Mouse (Mus musculus): Measurements from ENCODE around the gene Gm4707. TPM values are rescaled to one million over a fixed set of nuclear protein-coding genes. Genes with fewer than 3 reads are reported as not detected.
"Not testable (repeated sequence)": the region's sequence is repeated elsewhere in the genome, so short reads cannot be mapped to it uniquely, and the experiment has no call there.

Gm4707 gene
- polyA plus RNA-seq, 1 experiment from 2014 or later, result 1.5 TPM

DNA sequence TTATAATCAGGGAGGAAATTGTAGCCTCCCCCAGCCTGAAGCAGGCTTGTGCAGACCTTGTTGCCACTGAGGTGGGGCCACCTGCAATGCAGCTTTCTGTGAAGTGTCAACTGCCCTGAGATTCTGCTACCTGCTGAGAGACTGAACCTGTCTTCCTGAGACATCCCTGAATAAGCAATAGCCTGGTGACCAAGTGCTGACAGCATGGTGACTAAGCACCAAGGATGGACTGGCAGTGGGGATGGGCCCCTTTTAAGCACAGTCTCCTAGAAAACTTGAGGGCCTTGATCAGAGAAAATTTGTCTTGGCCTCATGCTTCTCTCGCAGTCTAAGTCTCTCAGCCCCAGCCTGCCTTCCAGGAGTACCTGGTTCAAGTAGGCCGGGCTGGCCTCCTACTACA, 37.2 kb downstream of the Gm4707 start:
- not testable (repeated sequence) for H3K4me2 ChIP-seq (ENCODE audit: low read depth, low read length); H3K27me3 ChIP-seq (ENCODE audit: control insufficient read depth, insufficient read depth, low read length); DNase-seq (ENCODE audit: low spot score); H3K9ac ChIP-seq (replicated peaks; ENCODE audit: low read length); H3K27ac ChIP-seq (replicated peaks; ENCODE audit: low read depth, low read length); H3K4me3 ChIP-seq (ENCODE audit: low read depth, low read length); H3K4me1 ChIP-seq (ENCODE audit: control insufficient read depth, insufficient read depth, low read length); ATAC-seq (replicated peaks; ENCODE audit: insufficient number of reproducible peaks, low FRiP score, low TSS enrichment, low read depth); H3K9me3 ChIP-seq (replicated peaks; ENCODE audit: control insufficient read depth, low read length)
- WGBS, result 96% methylated on average over 2 of the region's 2 CpGs
- H3K36me3 ChIP-seq (replicated peaks; ENCODE audit: control insufficient read depth, insufficient read depth, low read depth, low read length), result peaks cover 16% of the 10 kb centered on the region

DNA sequence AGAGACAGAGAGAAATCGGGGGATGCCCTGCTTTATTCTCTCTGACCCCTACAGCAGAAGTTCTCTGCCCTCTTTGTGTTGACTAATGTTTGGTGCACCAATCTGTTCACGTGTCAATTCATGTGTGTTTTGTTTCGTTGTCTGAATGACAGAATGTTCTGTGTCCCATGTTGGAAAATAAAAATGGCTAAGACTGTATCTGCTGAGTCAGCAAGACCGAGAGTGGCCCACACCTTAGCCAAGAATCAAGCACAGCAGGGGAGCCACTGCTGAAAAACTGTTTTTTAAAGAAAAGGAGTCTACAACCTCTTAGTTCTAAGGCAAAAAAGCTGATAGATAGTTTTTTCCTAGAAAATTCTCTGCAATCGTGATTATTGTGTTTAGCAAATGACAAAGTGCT, 40.3 kb downstream of the Gm4707 start:
- not testable (repeated sequence) for H3K9me3 ChIP-seq (replicated peaks; ENCODE audit: control insufficient read depth, low read length); H3K9ac ChIP-seq (replicated peaks; ENCODE audit: low read length); H3K4me3 ChIP-seq (ENCODE audit: low read depth, low read length); H3K4me1 ChIP-seq (ENCODE audit: control insufficient read depth, insufficient read depth, low read length); H3K27ac ChIP-seq (replicated peaks; ENCODE audit: low read depth, low read length); H3K4me2 ChIP-seq (ENCODE audit: low read depth, low read length); DNase-seq (ENCODE audit: low spot score); H3K27me3 ChIP-seq (ENCODE audit: control insufficient read depth, insufficient read depth, low read length); ATAC-seq (replicated peaks; ENCODE audit: insufficient number of reproducible peaks, low FRiP score, low TSS enrichment, low read depth)
- H3K36me3 ChIP-seq (replicated peaks; ENCODE audit: control insufficient read depth, insufficient read depth, low read depth, low read length), result peaks cover 11% of the 10 kb centered on the region
- 82% methylated on average over 5 of the region's 5 CpGs for WGBS

- H3K36me3 ChIP-seq (replicated peaks; ENCODE audit: control insufficient read depth, insufficient read depth, low read depth, low read length), result peaks cover 5% of the 10 kb centered on the region
- ATAC-seq (replicated peaks; ENCODE audit: insufficient number of reproducible peaks, low FRiP score, low TSS enrichment, low read depth), result no peak
- WGBS, result 94% methylated on average over 1 of the region's 1 CpGs
Observed at GRCm38 (mm10) chr17:71417008-71417407, 42.7 kb downstream of the Gm4707 start.

More at GRCm38 (mm10) chr17:71417008-71417407, 42.7 kb downstream of the Gm4707 start:
- H3K27ac ChIP-seq (replicated peaks; ENCODE audit: low read depth, low read length), result no peak overlapping the region
- H3K4me3 ChIP-seq (ENCODE audit: low read depth, low read length), result no peak overlapping the region
- H3K27me3 ChIP-seq (ENCODE audit: control insufficient read depth, insufficient read depth, low read length), result no peaks in the 10 kb centered on the region
- H3K9ac ChIP-seq (replicated peaks; ENCODE audit: low read length), result no peak overlapping the region
- H3K4me1 ChIP-seq (ENCODE audit: control insufficient read depth, insufficient read depth, low read length), result no peaks in the 10 kb centered on the region
- no peak overlapping the region for H3K4me2 ChIP-seq (ENCODE audit: low read depth, low read length)
- no peak for DNase-seq (ENCODE audit: low spot score)
- H3K9me3 ChIP-seq (replicated peaks; ENCODE audit: control insufficient read depth, low read length), result peaks cover 3% of the 10 kb centered on the region; the same call in 1 of the 2 replicates

Other genes with a start within 250 kb of the Gm4707 start
- 16.9 and 19.9 TPM in 2 replicates for gene Emilin2, start 147.9 kb downstream of the Gm4707 start, polyA plus RNA-seq (2014; fragmentation: Nextera tagmentation; extraction: Ambion mirVana)
- gene Smchd1, start 15.4 kb upstream of the Gm4707 start, polyA plus RNA-seq (2014; fragmentation: Nextera tagmentation; extraction: Ambion mirVana), result 87.8 and 90.7 TPM in 2 replicates
- gene Ndc80, start 66.9 kb upstream of the Gm4707 start, polyA plus RNA-seq (2014; fragmentation: Nextera tagmentation; extraction: Ambion mirVana), result 60.9 and 76.3 TPM in 2 replicates
- 0.74 and 1.4 TPM in 2 replicates for gene Spdya, start 92.1 kb upstream of the Gm4707 start, polyA plus RNA-seq (2014; fragmentation: Nextera tagmentation; extraction: Ambion mirVana)
- gene Wdr43, start 156.0 kb upstream of the Gm4707 start, polyA plus RNA-seq (2014; fragmentation: Nextera tagmentation; extraction: Ambion mirVana), result 104 and 113 TPM in 2 replicates
- not detected in 2 replicates for gene Togaram2, start 213.3 kb upstream of the Gm4707 start, polyA plus RNA-seq (2014; fragmentation: Nextera tagmentation; extraction: Ambion mirVana)

All from embryonic facial prominence, embryonic 11.5 days (tissue).